Mouse (Mus musculus) kidney, adult 9 months (tissue): ENCODE data around the gene Tob1.

Source experiments
- DNase-seq: peaks from one replicate; pipeline ENCODE4 v3.0.0; 2022

Tob1 gene

GRCm38 (mm10) chr11:94211124-94211603 lies at the start of gene Tob1:
Tob1 (plus strand) TSS chr11:94211454.
- DNase-seq: peak; percentile 99

GRCm38 (mm10) chr11:94161867-94162581 lies 49.2 kb upstream of the Tob1 start:
- DNase-seq: peak; percentile 90

DNA sequence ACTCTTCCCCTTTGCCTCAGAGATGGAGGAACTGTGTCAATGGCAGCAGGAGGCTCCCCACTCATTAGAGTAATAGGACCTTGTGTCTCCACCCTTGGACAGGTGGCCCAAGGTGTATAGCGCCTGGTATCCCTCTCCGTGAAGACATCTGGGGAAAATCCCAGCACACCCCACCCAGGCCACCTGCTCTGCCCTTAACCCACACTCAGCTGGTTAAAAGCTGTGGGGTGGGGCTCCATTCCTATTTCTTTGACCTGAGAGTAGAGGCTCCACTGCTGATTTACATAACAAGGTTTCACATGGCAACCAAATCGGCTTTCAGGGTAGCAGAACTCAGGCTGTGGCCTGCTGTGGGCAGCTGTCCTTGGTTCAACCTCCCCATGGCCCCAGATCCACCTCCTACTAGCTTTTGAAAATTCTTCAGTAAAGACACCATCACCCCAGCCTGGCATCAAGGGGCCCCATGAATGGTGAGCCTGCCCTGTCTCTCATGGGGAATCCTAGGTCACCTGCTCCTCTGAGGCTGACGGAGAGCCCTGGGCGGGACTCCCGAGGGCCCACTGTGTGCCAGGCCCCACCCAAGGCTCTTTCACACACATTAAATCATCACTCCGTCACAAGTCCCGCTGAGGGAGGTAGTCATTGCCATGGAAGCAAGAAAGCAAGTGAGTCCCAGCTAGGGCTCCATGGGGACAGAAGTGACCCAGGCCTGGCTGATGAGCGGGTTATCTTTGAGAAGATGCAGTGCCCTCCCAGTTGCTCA lies 48.1 kb upstream of the Tob1 start:
- no peak for DNase-seq

GRCm38 (mm10) chr11:94165745-94166144 lies 45.5 kb upstream of the Tob1 start:
- DNase-seq: peak; percentile 86

GRCm38 (mm10) chr11:94168238-94168637 lies 43.0 kb upstream of the Tob1 start:
- no peak for DNase-seq

GRCm38 (mm10) chr11:94169596-94169995 lies 41.7 kb upstream of the Tob1 start:
- DNase-seq: no peak

DNA sequence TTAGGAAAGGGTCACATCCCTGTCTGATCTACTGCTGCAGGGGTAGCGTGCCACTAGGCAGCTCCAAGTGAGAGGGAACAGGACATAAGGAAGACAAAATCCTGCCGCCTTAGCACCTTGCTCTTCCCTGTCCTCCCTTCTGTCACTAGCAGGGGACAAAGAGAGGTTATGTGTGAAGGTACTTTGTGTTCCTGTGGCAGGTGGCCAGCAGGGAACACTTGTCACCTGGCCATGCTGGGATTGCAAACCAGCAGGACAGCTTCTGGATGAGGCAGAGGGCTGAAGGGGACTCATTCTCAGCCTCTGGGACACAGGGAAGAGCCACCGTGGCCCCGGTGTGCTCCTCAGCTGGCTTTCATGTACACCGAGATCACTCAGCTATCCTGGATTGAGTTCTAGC lies 39.6 kb upstream of the Tob1 start:
- no peak for DNase-seq

- DNase-seq: peak; percentile 66
Measured at GRCm38 (mm10) chr11:94172186-94172585, 39.1 kb upstream of the Tob1 start.

GRCm38 (mm10) chr11:94173726-94174146 lies 37.5 kb upstream of the Tob1 start:
- DNase-seq: no peak

- DNase-seq: no peak
Measured at GRCm38 (mm10) chr11:94175288-94175687, 36.0 kb upstream of the Tob1 start.

- peak; percentile 46 for DNase-seq
Measured at GRCm38 (mm10) chr11:94175694-94176093, 35.6 kb upstream of the Tob1 start.

DNA sequence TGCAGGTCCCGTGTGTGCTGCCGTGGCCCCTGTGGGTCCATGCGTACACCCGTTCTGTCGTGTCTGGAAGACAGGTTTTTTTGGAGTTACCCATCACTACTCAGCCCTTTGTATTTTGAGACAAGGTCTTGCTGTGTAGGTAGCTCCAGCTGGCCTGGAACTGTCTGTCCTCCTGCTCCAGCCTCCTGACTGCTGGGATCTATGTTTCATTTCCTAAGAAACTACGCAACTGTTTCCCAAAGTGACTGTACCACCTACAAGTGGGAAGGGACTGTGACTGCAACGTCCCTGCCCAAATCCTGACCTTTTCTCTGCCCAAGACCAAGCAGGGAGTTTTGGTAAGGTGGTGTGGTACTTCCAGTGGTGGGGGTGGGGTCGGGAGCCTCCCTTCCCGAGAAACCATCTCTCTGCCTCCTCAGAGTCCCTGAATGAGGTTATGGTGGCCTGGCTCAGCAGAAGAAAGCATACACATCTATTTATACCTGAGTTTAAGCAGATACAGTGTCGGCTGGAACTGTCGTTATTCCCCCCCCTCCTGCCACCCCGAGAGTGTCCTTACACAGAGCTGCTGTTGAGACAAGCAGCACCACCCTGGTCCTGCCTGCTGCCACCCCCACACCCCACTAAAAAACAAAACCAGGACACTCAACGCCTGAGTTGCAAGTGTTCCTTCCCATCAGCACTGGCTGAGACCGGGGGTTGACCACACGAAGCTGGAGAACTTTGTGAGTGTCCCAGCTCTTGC lies 33.2 kb upstream of the Tob1 start:
- no peak for DNase-seq

DNA sequence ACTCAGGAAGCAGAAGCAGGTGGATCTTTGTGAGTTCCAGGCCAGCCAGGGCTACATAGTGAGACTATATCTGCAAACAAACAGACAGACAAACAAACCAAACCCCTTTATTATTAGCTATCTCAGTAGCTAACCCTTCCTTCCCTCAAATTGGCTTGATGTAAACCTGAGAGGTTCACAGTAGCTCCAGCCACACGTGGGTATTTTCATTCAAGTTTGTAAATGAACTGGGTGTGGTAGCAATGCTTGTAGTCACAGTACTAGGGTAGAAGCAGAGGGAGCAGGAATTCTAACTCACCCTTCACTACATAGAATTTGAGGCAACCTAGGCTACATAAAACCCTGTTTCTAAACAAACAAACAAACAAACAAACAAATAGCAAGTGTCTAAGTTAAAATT lies 31.5 kb upstream of the Tob1 start:
- no peak for DNase-seq

GRCm38 (mm10) chr11:94180194-94180593 lies 31.1 kb upstream of the Tob1 start:
- no peak for DNase-seq

- DNase-seq: no peak
Measured at GRCm38 (mm10) chr11:94181694-94182093, 29.6 kb upstream of the Tob1 start.

- DNase-seq: no peak
Measured at GRCm38 (mm10) chr11:94182711-94183110, 28.5 kb upstream of the Tob1 start.

GRCm38 (mm10) chr11:94183120-94183519 lies 28.1 kb upstream of the Tob1 start:
- no peak for DNase-seq

- no peak for DNase-seq
Measured at GRCm38 (mm10) chr11:94183671-94184070, 27.6 kb upstream of the Tob1 start.

GRCm38 (mm10) chr11:94189579-94189978 lies 21.7 kb upstream of the Tob1 start:
- no peak for DNase-seq

DNA sequence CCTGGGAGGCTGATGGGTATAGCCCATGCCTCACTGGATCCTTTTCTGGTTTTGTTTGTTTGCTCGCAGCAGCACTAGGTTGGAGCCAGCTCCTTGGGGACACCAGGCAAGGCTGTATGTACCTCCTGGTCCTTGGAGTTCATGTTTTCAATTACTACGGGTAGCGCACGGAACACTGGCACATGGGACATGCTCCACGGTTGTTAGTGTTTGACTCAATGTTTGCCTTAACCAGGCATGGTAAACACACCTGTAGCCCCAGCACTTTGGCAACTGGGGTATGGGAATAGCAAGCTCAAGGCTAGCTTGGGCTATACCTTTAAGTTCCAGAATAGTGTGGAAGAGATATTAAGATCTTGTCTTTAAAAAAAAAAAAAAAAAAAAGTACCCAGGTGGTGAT lies 20.6 kb upstream of the Tob1 start:
- no peak for DNase-seq

DNA sequence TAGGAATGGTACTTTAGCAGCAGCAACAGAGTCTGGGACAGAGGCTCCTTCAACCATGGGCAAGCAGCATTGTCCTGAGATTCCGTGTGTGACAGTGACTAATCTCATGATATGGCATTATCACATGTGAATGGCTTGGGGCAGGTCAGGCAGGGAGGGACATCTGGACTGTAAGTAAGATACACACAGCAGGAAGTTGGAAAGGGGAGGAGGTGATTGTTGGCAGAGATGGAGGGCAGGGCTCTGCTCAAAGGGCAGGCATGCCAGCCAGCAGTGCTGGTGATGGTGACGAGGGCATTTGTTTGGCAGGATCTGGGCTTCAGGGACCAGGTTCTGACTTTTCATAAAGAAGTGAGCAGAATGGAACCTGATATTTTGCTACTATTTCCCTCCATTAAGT lies 18.1 kb upstream of the Tob1 start:
- DNase-seq: no peak

- DNase-seq: peak; percentile 71
Measured at GRCm38 (mm10) chr11:94196311-94196710, 14.9 kb upstream of the Tob1 start.

DNA sequence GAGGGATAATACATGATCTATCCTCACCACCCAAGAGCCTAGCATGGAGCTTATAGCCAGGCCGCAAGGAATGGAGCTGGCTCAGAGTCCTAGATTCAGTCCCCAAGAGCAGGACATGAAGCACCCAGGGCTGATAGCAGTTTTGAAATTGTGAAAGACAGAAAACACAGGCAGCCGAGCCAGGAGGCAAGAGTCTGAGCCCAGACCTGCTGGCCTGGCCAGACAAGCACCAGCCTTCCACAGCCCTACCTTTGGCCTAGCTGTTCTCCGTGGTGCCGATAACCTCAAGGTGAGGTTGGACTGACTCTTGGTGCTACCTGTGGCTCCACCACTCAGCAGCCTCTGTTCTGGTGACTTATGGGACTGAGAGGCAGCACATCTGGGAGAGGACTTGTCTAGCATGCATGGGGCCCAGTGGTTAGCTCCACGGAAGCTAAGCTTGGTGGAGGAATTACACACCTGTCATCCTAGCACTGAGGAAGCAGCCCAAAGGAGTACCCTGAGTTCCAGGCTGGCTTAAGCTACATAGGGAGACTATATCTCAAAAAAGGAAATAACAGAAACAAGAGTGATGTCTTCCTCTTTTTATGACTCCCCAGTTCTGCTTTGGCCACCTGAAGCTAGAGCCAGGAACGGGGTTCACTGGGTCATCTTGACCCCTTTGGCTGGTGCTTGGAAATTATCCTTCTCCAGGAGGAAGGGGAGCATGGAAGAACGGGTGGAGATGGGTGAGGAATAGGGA lies 12.7 kb upstream of the Tob1 start:
- DNase-seq: no peak
